Mouse (Mus musculus) adrenal gland, postnatal 36 days (tissue): ENCODE measurements around the gene Ube2d2b. TPM values are rescaled to one million over a fixed set of nuclear protein-coding genes. Genes with fewer than 3 reads are reported as not detected.

Experiments
- DNase-seq, 2 experiments: peaks; one replicate each; pipeline ENCODE4 v3.0.0; 2021; ENCODE audit warnings: mixed read lengths in 1 of 2
- total RNA-seq, 2 experiments: library from RNA; stranded (reverse); gene quantifications; 2 replicates each; pipeline ENCODE4 v1.2.3; 2021

Ube2d2b gene
- total RNA-seq, 2 experiments from 2014 or later: not detected

DNA sequence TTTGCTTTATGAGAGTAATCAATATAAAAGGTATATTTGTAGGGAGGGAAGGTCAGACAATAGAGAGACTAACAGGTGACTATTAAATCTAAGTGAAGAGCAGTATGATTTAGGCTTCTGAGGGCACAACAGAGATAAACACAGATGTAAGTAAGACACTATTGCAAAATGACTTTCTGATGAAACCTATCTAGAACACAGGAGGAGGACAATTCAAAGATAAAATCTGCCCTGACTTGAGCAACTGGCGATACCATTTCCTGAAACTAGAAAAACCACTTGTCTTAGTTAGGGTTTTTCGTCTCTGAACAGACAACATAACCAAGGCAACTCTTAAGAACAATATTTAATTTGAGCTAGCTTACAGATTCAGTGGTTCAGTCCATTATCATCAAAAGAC is 25.6 kb downstream of the Ube2d2b start:
- no peak for DNase-seq

DNA sequence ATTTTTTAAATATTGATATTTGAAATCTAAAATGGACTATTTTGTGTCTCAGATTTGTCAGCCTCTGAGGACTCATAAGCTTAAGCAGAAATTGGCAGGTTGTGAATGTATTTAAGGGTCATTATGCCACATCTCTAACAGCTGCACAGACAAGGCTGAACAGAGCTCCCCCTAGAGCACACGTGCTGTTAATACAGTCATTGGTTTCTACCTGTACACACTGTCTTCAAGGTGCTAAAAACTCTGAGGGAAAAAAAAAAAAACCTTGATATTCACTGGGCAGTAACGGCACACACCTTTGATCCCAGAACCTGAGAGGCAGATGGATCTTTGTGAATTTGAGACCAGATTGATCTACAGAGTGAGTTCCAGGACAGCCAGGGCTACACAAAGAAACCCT is 29.1 kb downstream of the Ube2d2b start:
- peak in 1 of 2 experiments; percentile 9 for DNase-seq

- DNase-seq: peak in 1 of 2 experiments; percentile 5
Observed at GRCm38 (mm10) chr5:107863971-107864370, 34.1 kb downstream of the Ube2d2b start.

DNA sequence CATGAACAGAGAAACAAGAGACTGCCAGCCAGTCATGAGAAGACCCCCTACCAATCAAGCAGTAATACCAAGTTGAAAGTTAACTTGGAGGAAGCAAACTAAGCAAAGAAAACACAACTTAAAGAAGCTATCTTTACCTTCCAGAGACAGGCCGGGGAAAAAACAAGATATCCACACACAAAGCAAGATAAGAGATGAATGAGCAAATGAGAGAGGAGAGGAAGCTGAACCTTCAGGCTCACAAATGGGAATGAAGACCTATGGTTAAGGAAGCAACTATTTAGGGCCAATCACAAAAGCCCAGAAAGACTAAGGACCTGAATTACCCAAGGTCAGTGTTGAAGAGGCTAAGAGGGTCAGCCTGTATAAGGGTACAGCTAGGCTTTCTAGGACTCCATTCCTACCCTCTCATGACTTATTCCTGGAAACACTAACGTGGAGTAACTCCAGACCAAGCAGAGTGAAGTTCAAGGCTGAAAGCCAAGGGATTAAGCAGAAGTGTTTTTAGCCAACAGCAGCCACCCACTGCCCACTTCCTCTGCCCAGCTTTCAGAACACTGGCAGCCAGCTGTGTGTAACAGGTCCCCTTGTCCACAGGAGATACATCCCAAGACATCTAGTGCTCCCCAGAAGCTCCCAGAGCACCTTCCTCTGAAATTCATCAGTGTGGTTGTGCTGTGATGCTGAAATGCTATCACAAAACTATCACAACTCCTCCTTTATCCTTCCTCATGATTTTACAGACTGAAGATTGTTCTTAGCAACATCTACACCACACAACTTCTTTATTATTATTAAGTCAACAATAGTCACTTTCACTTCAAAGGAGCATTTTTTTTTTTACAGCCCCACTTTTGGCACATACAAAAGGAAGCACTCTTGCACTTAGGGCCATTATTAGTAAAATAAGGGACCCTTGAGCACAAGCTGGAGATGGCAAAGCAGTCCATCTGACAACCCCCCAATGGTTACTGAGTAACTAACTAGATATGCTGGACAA is 36.5 kb downstream of the Ube2d2b start:
- peak; percentile 24 to 40 for DNase-seq

GRCm38 (mm10) chr5:107867970-107868904 is 38.3 kb downstream of the Ube2d2b start:
- DNase-seq: peak; percentile 78 to 79

DNA sequence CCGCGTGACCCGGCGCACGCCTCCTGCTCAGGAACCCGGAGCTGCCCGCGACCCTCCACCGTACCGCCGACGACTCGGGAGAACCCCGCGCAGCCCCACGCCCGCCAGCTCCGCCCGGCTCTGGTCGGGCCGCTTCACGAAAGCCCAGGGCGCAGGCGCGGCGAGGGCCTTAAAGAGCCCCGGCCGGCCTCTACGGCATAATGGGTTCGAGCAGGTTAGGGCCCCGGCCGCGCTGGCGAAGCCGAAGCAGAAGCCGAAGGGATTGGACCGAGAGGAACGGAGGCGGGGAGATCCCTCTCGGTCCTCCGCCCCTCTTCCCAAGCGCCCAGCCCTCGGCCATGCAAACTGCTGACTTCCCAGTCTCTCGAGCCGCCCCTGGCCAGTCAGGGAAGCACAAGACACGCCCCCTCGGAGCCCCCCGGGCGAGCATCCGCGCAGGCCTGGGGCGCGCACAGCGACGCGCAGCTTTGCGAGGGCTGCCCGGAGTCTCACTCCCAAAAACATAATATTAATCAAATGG is 39.1 kb downstream of the Ube2d2b start:
- peak; percentile 96 to 97 for DNase-seq

DNA sequence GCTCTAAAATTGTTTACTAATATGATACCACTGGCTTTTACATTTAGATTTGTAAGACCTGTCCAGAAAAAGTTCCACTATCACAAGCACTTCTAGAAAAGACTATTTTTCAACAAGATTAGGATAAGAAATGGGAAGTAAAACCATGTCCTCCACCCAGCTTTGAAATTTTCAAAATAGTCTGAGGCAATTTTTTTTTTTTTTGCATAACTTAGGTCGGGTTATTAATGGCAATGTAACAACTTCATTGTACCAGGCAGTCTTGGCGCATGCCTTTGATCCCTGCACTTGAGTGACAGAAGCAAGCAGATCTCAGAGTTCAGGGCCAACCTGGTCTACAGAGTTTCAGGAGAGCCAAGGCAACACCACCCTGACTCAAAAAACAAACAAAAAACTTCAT is 39.8 kb downstream of the Ube2d2b start:
- DNase-seq: peak; percentile 13 to 17

DNA sequence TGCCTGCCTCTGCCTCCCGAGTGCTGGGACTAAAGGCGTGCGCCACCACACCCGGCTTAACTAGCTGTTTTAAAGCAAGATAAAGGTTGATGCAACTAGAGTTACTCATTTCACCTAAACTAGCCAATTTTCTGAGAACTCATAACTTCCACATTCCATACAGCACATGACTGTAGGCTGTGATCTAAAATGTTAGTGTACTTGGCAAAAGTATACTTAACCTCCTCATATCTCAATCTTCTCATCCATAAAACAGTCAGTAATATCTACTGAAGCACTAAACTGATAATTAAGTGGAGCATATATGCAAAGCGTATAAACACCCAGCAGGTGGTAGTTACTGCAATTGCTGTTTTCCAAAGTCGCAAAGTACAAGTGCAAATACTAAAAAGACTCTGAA is 43.4 kb downstream of the Ube2d2b start:
- no peak for DNase-seq

- no peak for DNase-seq
Observed at GRCm38 (mm10) chr5:107873886-107874302, 44.0 kb downstream of the Ube2d2b start.

DNA sequence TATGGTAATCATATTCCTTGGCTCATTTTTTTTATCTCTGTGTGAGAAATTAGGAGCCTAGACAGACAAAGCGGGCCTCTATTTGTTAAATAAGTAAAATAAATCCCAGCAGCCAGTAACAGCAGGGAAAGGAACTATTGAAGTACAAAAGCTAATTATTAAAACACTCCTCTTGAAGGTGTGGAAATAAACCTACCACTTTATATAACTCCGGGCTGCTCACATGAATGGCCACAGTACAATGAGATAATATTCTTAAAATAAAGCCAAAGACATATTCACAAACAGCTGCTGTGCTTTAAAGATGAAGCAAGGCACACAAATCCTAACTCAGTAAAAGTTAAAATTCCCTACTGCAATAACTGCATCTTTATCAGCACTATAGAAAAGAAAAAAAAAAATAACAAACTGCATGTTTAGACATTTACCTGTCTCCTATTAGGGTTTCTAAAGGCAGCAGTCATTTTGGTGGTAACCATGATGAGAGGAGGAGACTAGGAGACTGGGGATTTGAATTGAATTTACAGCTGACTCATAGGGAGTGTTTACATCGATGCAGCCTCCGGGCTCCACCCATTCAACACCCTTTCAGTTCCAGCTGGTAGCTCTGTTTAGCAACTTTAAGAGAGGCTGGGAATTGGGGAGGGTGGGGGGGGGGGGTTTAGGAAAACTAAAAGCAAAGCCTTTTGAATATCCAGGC is 44.8 kb downstream of the Ube2d2b start, which contains the start of gene Evi5:
Gene Evi5 (minus strand): TSS at position 547 of the 700 bp plus-strand sequence.
- no peak for DNase-seq

DNA sequence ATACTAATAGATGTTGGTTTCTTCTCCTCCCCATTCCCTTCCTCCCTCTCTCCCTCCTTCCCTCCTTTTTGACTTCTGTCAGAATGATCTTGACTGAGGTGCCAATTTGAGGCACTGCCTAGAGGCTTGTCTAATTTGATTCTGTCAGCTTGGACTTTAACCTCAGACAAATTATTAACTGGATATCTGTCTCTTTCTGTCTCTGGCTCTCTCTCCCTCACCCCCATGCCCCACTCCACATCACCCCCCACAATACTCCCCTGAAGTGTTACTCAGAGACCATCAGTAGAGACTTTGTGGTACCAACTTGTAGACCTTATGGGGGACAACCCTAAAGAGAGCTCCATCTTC is 45.3 kb downstream of the Ube2d2b start:
- DNase-seq: no peak

- DNase-seq: no peak
Observed at GRCm38 (mm10) chr5:107877053-107877452, 47.2 kb downstream of the Ube2d2b start.

- DNase-seq: no peak
Observed at GRCm38 (mm10) chr5:107880710-107881109, 50.8 kb downstream of the Ube2d2b start.

Other genes with a start within 250 kb of the Ube2d2b start
- gene Rpap2, start 232.7 kb upstream of the Ube2d2b start, total RNA-seq: 10 to 100 TPM; 14.2 to 15.8 TPM
- gene Glmn, start 232.2 kb upstream of the Ube2d2b start, total RNA-seq: 10 to 100 TPM in 1 of 2 experiments, 1 to 10 TPM in 1; 6.9 to 11.3 TPM
- gene Gfi1, start 104.1 kb upstream of the Ube2d2b start, total RNA-seq: under 1 TPM in 1 of 2 experiments, not detected in 1; 0.20 TPM
- 10 to 100 TPM; 56.3 to 59.7 TPM for gene Evi5, start 45.0 kb downstream of the Ube2d2b start, total RNA-seq
- 10 to 100 TPM; 57.8 to 72.1 TPM for gene Rpl5, start 70.4 kb downstream of the Ube2d2b start, total RNA-seq
- gene Fam69a, start 157.0 kb downstream of the Ube2d2b start, total RNA-seq: 1 to 10 TPM; 5.2 to 8.1 TPM
- 10 to 100 TPM; 17.8 to 29.2 TPM for gene Mtf2, start 235.6 kb downstream of the Ube2d2b start, total RNA-seq